Mouse (Mus musculus) cerebellum, postnatal 10 days (tissue): ENCODE measurements around the gene Fbxo33.
"Not testable (repeated sequence)": the region's sequence is repeated elsewhere in the genome, so short reads cannot be mapped to it uniquely, and the experiment has no call there.

Experiments used
- DNase-seq, 2 experiments: peaks; one replicate each; pipeline ENCODE4 v3.0.0; 2021; ENCODE audit warnings: mixed read lengths in 2 of 2

The Fbxo33 gene

DNA sequence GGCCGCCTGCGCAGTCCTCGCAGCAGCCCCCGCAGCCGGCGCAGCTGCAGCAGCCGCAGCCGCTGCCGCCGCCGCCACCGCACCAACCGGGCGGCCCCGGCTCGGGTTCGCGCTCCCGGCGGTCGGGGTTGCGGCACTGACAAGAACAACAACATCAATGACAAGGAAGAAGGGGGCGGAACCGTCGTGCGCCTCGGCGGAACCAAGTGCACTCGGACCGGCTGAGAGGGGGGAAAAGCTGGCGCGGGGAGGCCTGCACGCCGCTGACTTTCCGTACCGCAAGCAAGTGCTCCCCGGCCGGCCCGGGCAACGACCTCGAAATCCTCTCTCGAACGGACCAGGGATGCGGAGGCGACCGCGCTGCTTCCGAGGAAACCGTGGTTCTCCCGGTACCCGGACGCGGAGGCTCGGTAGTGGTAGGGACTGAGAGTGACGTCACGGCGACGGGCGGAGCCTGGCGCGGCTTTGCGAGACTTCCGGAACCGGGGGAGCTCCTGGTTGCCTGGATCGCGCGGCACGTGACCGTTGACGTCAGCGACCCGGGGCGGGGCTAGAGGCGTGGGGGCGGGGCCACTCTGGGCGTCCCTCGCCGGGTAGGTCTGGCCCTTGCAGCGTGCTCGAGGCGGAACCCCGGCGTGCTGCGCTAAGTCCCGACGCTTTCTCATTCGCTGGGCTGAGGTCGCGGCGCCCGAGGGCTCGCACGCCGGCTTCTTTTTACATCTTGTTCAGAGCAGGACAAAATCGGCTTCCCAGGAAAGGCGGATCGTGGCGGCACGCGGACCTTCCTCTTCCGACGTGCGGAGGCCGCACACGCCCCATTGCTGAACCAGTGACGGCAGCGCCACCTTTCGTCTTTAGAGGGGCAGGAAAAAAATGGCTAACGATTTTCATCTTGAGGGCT lies at the start of gene Fbxo33:
TSS of gene Fbxo33 (minus strand) at position 401 of the 901 bp plus-strand sequence.
- DNase-seq = peak; percentile 99

GRCm38 (mm10) chr12:59265942-59266231 lies 46.4 kb upstream of the Fbxo33 start:
- DNase-seq = no peak

DNA sequence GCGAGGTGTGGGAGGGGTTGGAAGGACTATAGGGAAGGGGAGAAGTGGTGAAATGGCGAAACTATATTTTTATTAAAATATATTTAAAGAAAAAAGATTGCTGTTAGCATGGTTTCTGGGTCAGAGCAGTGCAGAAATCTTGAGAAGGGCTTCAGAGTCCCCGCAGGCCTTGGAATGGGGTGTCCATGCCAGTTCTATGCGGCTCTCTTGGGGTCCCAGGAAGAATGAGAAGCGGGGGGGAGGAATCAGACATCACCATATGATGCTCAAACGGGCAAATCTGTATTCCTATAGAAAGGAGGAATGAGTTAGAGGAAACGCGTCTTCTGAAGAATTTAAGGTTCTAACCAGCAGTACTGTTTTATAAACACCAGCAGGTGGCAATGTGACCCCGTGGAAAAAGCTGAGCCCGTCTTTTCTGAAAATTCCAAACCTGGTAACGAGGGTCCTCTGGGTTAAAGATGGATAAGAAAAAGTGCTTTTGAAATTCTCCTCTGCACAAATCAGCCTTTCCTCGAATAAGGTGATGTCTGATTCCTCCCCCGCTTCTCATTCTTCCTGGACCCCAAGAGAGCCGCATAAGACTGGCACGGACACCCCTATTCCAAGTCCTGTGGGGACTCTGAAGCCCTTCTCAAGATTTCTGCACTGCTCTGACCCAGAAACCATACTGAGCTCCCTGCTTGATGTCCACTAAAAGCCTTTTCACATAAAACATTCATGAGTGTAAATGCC lies 45.8 kb upstream of the Fbxo33 start:
- peak; percentile 73 to 78 for DNase-seq

- DNase-seq = no peak
Observed at GRCm38 (mm10) chr12:59262841-59263240, 43.3 kb upstream of the Fbxo33 start.

DNA sequence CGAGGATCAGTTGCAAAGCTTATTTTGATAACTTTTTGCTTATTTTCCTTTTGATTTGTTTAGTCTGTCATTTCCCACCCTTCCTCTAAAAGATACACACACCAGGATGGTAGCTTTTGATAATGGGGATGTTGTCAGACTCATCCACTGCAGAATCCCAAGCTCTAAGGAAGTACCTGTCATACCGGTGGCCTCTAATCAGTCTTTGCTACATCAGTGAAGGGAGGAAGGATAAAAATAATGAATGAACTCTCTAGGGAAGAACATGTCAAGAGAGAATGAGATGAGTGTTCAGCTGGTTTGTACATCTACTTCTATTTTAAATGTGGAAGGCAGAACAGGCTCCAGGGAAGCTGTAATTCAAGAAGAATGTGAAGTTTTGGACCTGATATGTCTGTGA lies 41.3 kb upstream of the Fbxo33 start:
- DNase-seq = no peak

DNA sequence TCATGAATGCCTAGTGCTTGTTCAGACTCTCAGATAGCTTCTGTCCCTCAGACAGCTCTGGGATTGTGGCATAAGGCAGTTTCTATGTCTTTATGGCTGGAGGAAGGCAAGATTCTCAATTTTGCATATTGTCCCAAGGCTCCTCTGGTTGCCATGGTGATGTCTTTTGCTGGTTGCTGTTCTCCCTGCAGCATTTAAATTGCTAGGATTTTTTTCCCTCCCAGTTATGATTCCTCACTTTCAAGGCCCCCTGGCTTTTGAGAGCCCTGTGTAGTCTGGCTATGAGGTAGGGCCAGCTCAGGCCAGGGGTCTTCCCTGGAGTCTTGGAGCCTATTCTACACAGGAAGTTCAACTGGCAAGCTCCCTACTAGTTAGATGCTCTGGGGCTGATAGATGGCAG lies 40.8 kb upstream of the Fbxo33 start:
- DNase-seq = no peak

DNA sequence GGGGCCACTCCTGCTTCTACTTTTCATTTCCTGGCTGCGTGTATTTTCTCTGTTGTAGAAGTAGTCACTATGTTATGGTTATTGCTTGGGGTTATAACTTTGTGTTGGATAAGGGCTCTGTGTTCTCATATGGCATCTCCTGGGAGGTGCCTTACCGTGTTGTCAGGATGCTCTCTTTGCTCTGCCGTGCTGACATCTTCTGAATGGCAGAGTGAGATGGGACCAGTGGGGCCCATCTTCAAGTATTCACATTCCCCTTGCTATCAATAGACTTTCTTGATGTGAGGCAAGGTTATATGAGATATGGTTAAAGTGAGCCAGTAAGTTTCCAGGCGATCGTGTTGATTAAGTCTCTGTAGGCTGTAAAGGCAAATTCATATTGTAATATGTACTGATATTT lies 39.5 kb upstream of the Fbxo33 start:
- DNase-seq = no peak

DNA sequence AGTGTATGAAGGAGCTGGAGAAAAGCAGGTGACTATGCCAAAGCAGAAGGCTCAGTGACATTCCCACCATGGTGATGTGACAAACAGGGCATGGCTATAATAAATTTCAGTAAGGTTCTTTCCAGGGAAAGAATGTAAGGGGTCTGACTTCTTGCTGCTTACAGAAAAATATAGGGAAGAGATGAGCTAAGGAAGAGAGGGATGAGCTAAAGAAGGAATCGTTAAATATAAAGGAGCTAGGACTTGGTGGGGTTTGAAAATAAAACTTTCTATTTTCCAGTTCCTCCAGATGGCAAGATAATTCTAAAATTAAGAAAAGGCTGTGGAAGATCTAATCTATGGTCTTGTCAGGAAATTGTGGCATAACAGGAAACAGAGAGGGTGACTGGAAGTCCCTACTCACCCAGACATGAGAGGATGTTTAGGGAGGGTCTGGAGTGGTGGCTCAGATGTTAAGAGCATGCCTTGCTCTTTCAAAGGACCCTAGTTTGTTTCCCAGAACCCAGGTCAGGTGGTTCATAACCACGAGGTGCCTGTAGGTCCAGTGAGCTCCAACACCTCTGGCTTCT lies 30.8 kb upstream of the Fbxo33 start:
- no peak for DNase-seq

GRCm38 (mm10) chr12:59248969-59249368 lies 29.4 kb upstream of the Fbxo33 start:
- no peak for DNase-seq

DNA sequence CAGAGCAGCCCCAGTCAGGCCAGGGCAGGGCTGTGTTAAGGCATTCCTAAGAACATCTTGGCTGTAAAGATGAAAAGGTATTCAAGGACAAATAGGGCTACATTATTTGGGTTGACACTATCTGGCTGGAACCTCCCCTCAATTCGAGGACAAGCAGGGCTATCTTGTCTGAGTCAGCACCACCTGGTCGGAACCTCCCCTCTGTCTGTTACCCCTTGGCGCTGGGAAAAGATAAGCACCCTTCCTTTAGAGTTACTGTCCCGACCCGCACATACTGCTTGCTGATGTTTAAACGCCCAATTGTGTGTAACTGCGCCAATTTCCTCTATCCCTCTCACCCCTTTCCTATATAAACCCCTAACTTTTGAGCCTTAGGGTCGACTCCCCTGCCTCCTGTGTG lies 21.5 kb upstream of the Fbxo33 start:
- not testable (repeated sequence) for DNase-seq

- DNase-seq = no peak
Observed at GRCm38 (mm10) chr12:59238434-59238833, 18.9 kb upstream of the Fbxo33 start.

DNA sequence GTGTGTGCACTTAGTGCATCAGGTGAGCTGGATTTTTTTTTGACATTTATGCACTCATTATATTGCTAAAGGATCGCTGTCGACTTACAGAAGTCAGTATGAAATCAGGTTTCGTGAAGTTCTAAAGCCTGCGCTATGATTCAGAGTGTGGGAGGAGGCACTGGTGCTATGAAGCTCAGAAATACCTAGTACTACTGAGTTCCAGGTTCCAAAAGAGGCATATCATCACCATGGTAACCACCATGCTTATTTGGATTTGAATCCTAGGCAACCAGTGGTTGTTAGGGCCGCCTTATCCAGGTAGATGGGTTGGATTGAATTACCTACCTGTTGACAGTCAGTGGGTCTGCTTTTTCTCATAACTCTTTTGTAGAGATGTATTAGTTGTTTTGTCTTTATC lies 8.9 kb upstream of the Fbxo33 start:
- DNase-seq = no peak

DNA sequence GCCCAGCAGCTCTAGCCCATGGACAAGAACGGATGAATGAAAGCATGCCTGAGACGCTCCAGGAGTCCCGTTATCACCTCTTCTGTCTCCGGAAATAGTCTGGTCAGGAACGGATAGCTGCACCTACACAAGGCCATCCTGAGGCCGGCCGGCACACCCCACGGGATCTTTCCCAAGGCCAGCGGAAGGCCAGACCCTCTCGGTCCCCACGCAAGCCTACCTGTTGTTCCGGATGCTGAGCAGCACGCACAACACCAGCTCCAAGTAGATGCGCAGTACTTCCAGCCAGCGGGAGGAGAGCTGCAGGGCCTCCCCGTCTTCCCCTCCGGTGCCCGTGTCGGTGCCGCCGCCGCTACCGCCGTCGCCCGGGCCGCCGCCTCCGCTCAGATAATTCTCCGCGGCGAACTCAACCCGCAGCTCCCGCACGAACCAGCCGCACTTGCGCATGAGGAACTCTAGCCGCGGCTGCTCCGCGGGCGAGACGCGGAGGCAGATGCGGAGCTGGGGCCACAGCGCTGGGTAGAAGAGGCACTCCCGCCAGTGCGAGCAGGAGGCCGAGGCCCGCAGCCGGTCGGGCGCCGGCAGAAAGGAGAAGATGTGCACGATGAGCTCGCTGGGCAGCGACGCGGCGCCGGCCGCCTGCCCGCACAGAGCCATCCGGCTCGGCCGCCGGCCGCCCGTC lies 744 bp downstream of the Fbxo33 start:
- DNase-seq = no peak

DNA sequence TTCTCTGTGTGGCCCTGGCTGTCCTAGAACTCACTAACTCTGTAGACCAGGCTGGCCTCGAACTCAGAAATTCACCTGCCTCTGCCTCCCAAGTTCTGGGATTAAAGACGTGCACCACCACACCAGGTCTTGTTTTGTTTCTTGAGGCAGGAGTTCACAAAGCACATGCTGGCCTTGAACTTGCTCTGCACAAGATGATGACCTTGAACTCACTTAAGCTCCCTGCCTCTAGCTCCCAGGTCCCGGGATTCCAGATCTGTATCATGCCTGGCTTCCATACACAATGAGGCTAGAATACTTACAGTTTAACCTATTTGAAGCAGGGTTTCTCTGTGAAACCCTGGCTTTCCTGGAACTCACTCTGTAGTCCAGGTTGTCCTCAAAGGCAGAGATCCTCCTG lies 2.2 kb downstream of the Fbxo33 start:
- no peak for DNase-seq

- DNase-seq = no peak
Observed at GRCm38 (mm10) chr12:59216676-59217266, 2.8 kb downstream of the Fbxo33 start.

DNA sequence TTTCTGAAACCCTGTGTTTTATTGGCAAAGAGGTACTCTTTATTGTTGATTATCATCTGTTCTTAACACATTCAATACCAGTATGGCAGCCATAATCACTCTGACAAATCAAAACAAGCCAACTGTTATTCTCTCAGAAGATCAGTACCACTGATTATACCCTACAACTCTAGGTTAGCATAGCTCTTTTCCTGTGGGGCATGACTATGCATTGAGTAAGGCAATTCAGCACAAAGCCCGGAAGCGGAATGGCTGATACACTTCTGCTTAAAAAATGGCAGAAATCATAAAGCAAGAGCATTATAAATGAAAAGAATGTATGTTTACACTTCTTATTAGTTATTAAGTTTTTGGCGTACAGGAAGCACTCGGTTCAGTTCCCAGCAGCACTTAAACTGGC lies 3.3 kb downstream of the Fbxo33 start:
- no peak for DNase-seq

DNA sequence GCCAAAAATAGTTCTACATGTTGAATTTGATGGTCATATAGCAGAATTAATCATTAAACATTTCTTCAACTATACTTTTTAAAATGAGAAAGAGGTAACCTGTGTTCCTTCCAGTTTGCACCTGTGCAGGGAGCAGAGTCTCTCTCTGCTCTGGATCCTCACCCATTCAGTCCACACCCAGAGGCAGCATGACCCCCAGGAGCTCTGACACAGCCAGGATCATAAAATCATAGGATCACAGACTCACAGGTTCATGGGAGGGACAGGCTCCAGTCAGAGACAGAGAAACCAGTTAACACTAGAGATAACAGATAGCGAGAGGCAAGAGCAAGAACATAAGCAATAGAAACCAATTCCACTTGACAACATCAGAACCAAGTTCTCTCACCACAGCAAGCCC lies 11.7 kb downstream of the Fbxo33 start:
- DNase-seq = no peak

GRCm38 (mm10) chr12:59207000-59207390 lies 12.5 kb downstream of the Fbxo33 start:
- no peak for DNase-seq

DNA sequence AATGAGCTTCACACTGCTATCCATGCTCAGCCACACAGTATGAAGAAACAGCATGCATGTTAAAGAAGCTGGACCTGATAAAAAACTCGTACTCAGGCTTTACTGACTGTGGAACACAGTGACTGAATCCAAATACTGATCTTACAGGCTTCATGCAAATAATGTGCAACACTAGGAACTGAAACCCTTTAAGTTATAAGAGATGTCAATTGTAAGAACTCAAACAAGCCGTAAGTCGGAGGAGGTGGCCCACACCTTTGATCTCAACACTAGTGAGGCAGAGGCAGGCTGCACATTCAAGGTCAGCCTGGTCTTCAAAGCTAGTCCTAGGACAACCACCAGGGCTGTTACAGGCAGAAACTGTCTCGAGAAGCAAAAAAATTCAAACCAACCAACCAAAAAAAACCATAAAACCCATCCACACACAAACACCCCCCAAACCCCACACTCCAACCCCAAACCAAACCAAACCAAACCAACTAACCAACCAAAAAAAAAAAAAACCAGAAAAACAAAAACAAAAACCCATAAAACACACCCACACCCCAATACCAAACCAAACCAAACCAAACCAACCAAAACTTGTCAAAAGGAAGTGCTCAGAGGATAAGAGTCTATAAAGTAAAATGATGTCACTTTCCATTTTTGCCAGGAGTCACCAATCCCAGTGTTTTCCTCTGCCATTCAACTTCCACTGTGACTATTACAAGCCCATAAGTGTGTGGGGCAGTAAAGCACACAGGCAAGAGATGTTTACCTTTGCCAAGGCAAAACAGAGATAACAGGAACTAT lies 13.1 kb downstream of the Fbxo33 start:
- DNase-seq = no peak

GRCm38 (mm10) chr12:59205571-59205970 lies 14.0 kb downstream of the Fbxo33 start:
- DNase-seq = no peak

GRCm38 (mm10) chr12:59199361-59199760 lies 20.2 kb downstream of the Fbxo33 start:
- no peak for DNase-seq

DNA sequence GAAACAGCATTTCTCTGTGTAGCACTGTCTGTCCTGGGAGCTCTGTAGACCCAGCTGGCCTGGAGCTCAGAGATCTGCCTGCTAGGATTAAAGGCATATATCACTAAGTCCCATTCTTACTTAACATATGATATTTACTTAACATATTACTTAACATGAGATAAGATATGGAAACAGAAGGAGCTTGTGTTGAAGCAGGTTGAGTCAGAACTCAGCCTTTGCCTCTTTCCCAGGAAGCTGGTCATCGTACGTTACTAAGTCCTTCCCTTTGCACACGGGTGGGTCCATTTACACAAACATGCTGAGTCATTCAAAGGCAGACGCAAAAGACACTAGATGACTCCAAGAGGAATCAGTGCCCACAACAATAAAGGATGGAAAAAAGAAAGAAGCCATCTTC lies 20.8 kb downstream of the Fbxo33 start:
- DNase-seq = no peak
